Mouse (Mus musculus): ENCODE data around the gene Apmap.
"Not testable (repeated sequence)": the region's sequence is repeated elsewhere in the genome, so short reads cannot be mapped to it uniquely, and the experiment has no call there.

Apmap gene

DNA sequence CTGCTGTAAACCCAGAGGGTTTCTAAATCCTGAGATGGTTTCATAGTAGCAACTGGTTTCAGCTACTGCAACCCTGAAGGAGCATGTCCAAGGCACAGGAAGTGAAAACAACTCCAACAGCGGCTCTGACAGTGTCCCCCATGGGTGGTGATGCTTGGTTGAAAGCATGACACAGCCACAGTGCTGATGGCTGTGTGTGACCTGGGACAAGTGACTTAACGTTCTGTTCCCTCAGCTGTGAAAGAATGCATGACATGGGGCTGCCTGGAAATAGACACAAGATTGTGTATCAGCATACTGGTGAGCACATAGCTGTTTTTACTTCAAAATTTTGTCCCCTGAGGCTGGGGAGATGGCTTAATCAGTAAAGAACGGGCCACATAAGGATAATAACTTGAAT lies 13.3 kb upstream of the Apmap start:
- no peak for DNase-seq (ENCODE audit: low spot score in 2 of 2)

GRCm38 (mm10) chr2:150610097-150610496 lies 1.7 kb upstream of the Apmap start:
- DNase-seq (ENCODE audit: low spot score in 2 of 2), result no peak

DNA sequence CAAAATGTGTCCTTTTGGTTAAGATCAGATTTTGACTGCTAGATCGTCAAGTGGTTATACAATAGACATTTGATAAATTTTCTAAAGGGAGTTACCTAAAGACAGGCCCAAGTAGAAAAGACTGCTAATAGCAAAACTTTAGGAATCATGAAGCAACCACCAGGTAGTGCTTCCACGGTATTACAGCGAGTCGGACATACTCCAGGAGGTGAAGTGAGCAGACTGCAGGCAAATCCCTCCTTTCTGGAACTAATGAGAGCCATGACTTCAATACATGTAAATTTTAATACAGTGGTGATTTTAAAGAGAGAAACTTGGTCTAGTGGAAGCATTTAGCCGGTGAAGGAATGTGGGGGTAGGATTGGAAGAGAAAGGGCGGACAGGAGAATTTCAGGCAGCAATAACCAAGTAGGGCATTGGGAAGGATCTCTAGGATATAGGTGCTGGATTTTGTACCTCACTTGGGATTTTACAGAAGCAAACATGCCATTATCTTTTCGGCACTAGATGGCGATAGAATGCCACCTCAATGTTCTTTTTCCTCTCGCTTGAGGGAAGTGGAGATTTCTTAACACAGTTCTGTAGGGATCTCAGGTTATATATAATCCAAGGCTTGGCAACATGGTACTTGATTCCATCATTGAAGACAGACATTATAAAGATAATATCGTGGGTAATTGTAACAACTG lies 649 bp upstream of the Apmap start:
- DNase-seq (ENCODE audit: low spot score in 2 of 2), result peak; percentile 20 to 64

GRCm38 (mm10) chr2:150607086-150607485 lies 1.3 kb downstream of the Apmap start:
- DNase-seq (ENCODE audit: low spot score in 2 of 2), result no peak

- DNase-seq (ENCODE audit: low spot score in 2 of 2), result no peak
Observed at GRCm38 (mm10) chr2:150604802-150605201, 3.6 kb downstream of the Apmap start.

- no peak for DNase-seq (ENCODE audit: low spot score in 2 of 2)
Observed at GRCm38 (mm10) chr2:150602166-150602565, 6.2 kb downstream of the Apmap start.

DNA sequence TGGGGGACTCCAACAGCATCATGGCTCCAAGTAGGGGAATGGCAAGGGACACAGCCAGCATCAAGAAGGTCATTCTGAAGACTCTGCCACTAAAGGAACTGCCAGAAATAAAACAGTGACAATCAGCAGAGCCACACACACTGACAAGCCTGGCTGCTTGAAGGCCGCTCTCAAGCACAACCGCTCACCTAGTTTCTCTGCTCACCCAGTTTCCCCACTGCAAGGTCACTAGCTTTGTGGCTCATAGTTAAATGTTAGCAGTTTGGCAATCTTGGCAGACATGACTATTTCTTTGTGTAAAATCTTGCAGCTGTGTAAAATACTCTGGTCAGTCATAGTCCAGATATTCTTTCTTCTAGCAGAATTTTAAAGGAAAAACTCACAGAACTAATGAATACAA lies 8.1 kb downstream of the Apmap start:
- no peak for DNase-seq (ENCODE audit: low spot score in 2 of 2)

GRCm38 (mm10) chr2:150595411-150596190 lies 12.8 kb downstream of the Apmap start:
- no peak for DNase-seq (ENCODE audit: low spot score in 2 of 2)

- DNase-seq (ENCODE audit: low spot score in 2 of 2), result no peak
Observed at GRCm38 (mm10) chr2:150589076-150589475, 19.3 kb downstream of the Apmap start.

DNA sequence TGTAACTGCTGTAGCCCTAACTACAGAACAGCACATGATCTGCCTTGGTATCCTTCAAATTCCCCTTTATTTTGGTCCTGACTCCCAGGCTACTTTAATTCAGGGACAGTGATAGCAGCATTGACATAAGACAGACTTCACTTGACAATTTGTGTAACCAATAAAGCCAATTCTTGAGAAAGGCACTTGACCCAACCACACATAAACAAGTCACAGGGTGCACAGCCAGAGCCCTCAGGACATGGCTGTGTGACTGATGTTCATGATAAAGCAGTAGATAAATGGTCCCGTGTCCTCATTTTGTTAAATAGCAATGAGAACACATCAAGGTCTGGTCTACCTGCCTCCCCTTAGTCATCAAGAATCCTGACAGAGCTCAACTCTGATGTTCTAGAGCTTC lies 28.7 kb downstream of the Apmap start:
- DNase-seq (ENCODE audit: low spot score in 2 of 2), result no peak

DNA sequence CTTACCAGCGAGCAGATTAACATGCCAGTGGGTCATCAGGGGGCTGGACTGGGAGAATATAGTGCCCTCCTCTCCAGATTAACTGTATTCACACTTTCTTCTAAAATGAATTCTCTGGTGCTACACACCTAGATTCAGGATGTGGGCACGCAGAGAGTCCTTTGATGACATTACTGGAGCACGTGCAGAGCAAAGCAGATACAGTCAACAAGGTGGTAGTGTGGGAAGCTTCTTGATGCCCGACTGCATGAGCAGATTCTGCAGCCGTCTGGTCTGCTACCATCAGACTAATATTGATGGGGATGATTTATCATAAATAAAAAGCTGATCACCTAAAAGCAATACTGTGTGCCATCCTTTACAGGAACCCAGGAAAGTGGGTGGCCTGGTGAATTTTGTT lies 29.8 kb downstream of the Apmap start:
- DNase-seq (ENCODE audit: low spot score in 2 of 2), result no peak

DNA sequence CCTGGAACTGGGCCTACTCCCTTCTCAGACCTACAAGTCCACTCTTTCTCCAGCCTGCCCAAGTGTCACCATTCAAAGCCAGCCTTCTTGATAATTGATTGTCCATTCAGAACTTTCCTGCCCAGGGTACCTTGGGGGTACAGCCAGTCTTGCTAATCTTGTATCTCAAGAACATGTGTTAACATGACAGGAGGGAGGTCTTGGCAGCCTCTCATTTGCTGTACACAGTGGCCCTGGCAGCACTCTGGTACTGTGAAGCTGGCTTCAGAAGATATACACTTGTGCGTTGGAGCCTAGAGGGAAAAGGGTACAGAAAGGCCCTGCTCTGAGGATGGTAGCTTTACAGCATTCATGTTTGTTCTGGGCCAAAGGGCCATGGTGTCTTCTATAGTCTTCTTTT lies 32.1 kb downstream of the Apmap start:
- DNase-seq (ENCODE audit: low spot score in 2 of 2), result no peak

- DNase-seq (ENCODE audit: low spot score in 2 of 2), result no peak
Observed at GRCm38 (mm10) chr2:150572463-150572862, 35.9 kb downstream of the Apmap start.

DNA sequence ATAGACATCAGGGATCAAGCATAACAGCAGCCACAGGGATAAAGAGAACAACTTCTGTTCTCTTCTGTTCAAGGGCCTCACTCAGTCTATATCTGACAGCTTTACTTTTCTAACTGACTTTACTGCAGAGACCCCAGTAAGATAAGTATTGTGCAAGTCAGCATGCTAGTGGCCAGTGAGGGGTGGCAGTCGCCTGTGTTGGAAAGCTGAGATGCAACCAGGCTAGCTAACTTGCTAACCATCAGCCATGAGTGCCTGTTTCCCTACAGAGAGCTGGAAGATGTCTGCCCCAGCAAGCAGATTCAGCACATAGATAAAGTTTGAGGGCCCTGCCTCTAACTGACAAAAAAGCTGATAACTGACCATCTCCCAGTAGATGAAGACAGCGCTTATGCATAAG lies 37.6 kb downstream of the Apmap start:
- DNase-seq (ENCODE audit: low spot score in 2 of 2), result no peak

DNA sequence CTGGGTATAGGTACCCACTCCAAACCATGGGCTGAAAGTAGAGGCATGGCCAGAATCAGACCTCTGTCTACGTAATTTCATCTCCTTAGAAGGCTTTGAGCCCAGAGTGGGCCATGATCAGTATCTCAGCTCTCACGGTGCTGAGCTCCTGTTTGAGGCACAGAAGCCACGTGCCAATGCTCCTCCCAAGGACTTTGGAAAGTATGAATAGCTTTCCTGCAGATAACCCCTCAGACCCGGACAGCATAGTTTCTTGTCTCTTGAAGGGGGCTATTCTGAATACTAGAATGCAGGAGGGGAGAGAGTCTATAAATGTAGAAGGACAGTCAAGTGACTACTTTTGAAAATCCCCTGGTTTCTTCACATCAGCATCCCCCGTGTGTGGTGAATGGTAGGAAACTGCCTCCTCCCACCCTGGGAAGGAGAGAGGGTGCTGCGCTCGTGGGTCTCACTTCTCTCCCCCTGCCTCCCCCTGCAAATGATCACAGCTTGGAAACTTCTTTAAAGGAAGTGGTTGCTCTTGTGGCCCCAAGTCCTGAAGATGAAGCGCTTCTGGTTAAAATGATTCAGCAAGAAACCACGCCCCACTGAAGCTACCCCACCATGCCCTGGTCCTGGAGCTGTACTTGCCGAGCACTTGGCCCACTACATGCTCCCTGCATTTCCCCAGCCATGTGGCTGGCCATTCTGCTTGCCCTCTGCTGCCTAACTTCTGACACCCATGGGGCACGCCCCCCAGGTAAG lies 38.3 kb downstream of the Apmap start, which contains the start of gene Cst7:
Gene Cst7 (plus strand): TSS at position 569 of the 744 bp plus-strand sequence.
- DNase-seq (ENCODE audit: low spot score in 2 of 2), result no peak

DNA sequence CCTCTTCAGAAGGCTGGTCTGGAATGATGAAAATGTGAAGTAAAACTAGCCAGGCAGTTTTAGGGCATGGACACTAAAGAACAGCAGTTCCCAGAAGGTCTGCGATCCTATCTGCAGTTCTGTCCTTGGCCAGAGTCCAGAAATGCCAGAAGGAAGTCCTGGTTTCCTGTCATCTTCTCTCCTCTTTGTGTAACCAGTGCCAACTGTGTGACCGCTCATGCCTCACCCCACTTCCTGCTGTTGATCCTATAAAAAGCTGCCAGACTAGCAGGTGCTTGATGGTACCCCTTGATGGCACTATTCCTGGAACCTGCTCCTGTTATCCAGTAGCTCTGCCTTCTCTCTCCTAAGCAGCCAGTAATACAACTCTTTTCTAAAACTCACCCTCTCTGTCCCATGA lies 41.3 kb downstream of the Apmap start:
- no peak for DNase-seq (ENCODE audit: low spot score in 2 of 2)

DNA sequence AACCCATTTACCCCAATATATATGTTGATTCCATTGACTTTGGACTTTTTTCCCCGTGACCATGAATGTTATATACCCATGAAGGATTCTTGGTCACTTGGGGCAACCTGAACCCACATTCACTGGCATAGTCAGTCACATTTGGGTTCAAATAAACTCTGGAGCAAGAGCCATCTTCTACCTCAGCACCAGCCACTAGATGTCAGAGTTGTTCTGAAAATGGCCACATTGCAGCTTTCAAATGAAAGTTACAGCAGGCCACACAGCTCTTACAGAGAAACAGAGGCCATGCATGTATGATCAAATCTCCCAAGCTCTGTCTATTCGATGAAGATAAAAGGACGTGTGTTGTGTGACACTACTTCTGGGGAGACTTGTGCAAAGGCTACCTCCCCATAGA lies 49.8 kb downstream of the Apmap start:
- DNase-seq (ENCODE audit: low spot score in 2 of 2), result no peak

GRCm38 (mm10) chr2:150549576-150549975 lies 58.8 kb downstream of the Apmap start:
- not testable (repeated sequence) for DNase-seq (ENCODE audit: low spot score in 2 of 2)

Measured in frontal cortex, postnatal 25 days (tissue).